Mouse (Mus musculus) lung, adult 2 months (tissue): Measurements from ENCODE around the gene Nxph3.

Experiments used
- CTCF ChIP-seq: fragments of 200-500 bp; IDR thresholded peaks from 2 replicates; pipeline ENCODE4 v1.5.1; 2011; ENCODE audit warnings: mild to moderate bottlenecking, low read length, control low read depth; ENCODE audit not compliant: insufficient read depth
- POLR2A ChIP-seq: fragments of 200-500 bp; IDR thresholded peaks from 2 replicates; pipeline ENCODE4 v1.6.1; 2011; ENCODE audit warnings: low read depth, mild to moderate bottlenecking, control low read depth, low read length, borderline replicate concordance; ENCODE audit errors: extremely low read depth

DNA sequence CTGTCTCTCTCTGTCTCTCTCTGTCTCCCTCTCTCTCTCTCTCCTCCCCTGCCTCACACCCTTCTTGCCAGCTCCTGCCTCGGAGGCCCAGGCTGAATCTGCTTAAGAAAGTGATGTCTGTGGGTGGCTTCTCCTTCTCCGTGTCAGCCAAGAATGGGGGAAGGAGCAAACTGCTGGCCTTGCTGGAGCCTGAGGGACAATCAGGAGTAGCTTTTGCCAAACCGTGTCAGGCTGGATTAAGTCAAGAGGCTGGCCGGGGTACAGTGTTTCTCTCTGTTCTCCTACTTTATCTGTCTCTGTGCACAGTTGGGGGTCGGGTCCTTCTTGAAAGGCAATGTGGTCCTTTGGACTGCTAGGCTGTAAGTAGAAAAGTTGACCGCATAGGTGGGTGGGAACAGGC lies 43.3 kb upstream of the Nxph3 start:
- TF ChIP-seq CTCF (no peak), POLR2A (no peak)
